Mouse (Mus musculus) brain, embryonic 14.5 days (tissue): ENCODE data around the gene Slc2a8.

ENCODE experiments used
- CTCF ChIP-seq: fragments of 200-500 bp; IDR thresholded peaks from 2 replicates; pipeline ENCODE4 v1.5.1; 2012; ENCODE audit warnings: inconsistent platforms, mild to moderate bottlenecking, moderate library complexity, borderline replicate concordance; ENCODE audit not compliant: insufficient read depth, insufficient read length; ENCODE audit errors: extremely low read depth
- POLR2A ChIP-seq: fragments of 200-500 bp; IDR thresholded peaks from 2 replicates; pipeline ENCODE4 v1.6.1; 2012; ENCODE audit warnings: mild to moderate bottlenecking, inconsistent platforms, borderline replicate concordance; ENCODE audit not compliant: poor library complexity, insufficient read depth, insufficient read length, severe bottlenecking; ENCODE audit errors: extremely low read depth

GRCm38 (mm10) chr2:32999752-33000151 lies 17.9 kb upstream of the Slc2a8 start:
- TF ChIP-seq POLR2A (no peak), CTCF (no peak)
